Mouse (Mus musculus) liver, adult (tissue): Measurements from ENCODE around the gene Hoxd1.

Source experiments
- GATA4 ChIP-seq: IDR thresholded peaks from 2 replicates; pipeline ENCODE4 v1.6.1; 2014; ENCODE audit warnings: mild to moderate bottlenecking, low read length; ENCODE audit not compliant: insufficient replicate concordance

The Hoxd1 gene

DNA sequence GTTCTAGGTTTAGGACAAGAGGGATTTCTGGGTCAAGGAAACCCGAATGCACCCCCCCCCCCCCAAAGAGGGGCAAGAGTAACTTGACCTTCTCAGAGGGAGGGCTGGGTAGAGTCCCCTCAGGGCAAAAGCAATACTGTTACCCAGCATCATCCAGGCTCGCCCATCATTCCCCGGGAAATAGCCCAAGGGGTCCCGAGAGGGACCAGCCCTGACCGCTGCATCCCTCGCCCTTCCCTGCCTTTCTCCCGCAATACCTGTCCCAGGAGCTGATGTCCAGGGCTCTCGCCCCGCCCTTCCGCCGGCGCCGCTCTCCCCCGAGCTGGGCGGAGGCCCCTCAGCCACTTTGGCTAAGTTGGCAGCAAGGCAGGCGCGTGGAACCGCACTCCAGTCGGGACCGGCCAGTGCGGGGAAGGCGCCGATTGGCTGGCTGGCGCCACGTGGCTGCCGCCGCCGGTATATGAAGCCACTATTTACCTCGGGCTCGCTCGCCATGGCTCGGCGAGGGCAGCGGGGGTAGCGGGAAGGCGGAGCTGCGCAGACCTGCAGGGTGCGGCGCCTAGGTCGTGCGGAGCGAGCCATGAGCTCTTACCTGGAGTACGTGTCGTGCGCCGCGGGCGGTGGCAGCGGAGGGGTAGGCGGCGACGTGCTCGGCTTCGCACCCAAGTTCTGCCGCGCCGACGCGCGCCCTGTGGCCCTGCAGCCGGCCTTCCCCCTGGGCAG lies at the start of gene Hoxd1:
TSS of gene Hoxd1 (plus strand) at position 459 of the 723 bp plus-strand sequence.
- TF ChIP-seq GATA4, result no peak

DNA sequence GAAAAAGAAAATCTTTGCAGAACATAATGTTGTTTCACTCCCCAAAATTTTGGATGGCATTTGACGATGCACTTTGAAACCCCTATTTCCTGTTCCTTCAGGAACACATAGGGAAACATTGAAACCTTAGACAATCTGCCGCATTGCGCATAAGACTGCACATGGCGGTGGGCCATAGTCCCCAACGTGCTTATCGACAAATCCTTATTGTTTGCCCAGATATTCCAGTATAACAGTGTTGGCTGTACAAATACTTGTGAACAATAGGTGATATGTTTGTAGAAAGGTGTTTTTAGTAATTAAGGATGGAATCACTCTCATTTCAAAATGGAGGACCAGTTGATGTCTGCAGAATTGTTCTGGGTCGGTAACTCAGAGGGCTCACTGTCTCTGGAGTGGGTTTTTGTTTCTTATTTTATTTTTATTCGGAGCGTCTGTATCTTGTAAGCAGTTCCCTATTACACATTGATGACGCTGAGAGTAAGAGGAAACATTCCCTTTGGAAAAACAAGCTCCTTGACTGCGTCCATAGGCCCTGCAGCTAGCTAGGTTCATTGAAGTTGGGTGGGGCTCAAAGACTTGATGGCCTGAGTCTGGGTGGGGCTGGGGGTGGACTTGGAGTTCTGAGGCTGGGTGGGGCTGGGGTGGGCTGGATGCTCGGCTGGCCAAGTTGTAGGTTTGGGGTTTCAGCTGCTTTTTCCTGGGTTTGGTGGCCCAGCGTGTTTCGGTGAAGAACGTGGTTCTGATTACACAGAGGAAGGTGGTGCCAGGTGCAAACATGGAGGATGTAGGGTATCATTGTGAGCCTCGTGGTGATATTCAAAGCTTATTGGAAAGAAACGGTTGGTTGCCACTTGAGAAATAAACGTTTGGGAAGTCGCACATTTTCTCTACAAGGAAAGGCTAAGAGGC lies 49.3 kb upstream of the Hoxd1 start:
- no peak for TF ChIP-seq GATA4

- no peak for TF ChIP-seq GATA4
These were observed 48.5 kb upstream of the Hoxd1 start for GRCm38 (mm10) chr2:74714156-74714789.

- TF ChIP-seq GATA4, result no peak
These were observed 47.9 kb upstream of the Hoxd1 start for GRCm38 (mm10) chr2:74714881-74715280.

- no peak for TF ChIP-seq GATA4
These were observed 47.1 kb upstream of the Hoxd1 start for GRCm38 (mm10) chr2:74715504-74716241.

- no peak for TF ChIP-seq GATA4
These were observed 42.4 kb upstream of the Hoxd1 start for GRCm38 (mm10) chr2:74720384-74720783.

GRCm38 (mm10) chr2:74720955-74721491 lies 41.8 kb upstream of the Hoxd1 start:
- TF ChIP-seq GATA4, result no peak

DNA sequence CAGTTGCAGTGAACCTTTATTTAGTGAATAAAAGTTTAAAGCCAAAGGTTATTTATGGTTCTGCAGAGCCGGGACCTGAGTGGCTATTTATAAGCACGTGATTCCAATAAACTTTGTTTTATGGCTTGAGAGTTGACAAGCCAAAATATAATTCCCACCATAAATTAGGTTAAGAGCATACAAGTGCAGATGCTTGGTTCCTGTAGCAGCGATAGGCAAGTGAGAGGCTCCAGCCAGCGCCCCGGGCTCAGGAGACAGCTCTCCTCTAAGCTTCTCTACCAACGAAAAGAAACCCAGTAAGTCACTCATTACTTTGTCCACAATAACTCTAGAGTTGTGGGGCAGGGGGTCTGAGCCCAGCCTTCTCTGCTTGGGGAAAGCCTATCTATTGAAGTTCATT lies 40.9 kb upstream of the Hoxd1 start:
- TF ChIP-seq GATA4, result no peak

GRCm38 (mm10) chr2:74722949-74723348 lies 39.8 kb upstream of the Hoxd1 start:
- no peak for TF ChIP-seq GATA4

- TF ChIP-seq GATA4, result no peak
These were observed 38.4 kb upstream of the Hoxd1 start for GRCm38 (mm10) chr2:74724244-74725015.

- no peak for TF ChIP-seq GATA4
These were observed 37.6 kb upstream of the Hoxd1 start for GRCm38 (mm10) chr2:74725171-74725570.

DNA sequence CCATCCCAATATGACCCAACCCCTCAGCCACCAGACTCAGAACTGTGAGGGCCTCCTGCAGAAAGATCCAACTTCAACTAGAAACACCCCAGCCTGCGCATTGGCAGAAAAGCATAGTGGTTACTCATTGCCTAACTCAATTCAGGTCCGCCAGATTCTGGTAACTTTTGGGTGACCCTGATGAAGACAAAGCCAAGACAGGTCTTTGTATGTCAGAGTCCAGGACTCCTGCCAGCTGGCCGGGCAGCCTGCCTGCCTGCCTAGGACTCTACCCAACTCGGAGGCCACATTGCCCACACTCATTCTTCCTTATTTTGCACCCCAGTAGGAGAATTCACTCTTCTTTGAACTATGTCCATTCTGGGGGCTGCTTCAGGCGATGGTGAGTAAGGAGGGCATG lies 36.2 kb upstream of the Hoxd1 start, which contains the start of gene Gm28230:
TSS of gene Gm28230 (plus strand) at position 178 of the 400 bp plus-strand sequence.
- TF ChIP-seq GATA4, result no peak

DNA sequence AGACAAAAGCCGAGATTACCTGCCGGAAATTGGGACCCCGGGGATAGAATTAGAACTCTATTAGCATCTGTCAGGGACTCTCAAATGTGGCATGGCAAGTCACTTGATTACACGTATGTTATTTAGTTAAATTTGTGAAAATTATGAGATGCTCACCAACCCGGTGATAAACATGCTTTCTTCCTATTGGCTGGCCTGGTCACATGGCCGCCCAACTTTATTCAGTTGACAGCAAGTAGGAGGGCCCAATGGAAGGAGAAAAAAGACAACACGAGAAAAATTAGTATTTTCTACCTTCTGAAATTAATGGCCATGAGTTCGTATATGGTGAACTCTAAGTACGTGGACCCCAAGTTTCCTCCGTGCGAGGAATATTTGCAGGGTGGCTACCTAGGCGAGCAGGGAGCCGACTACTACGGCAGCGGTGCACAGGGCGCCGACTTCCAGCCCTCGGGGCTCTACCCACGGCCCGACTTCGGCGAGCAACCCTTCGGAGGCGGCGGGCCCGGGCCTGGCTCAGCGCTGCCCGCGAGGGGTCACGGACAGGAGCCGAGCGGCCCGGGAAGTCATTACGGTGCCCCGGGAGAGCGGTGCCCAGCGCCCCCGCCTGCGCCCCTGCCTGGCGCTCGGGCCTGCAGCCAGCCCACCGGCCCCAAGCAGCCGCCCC lies 35.7 kb upstream of the Hoxd1 start:
- TF ChIP-seq GATA4, result no peak
